Mouse (Mus musculus) forebrain, embryonic 10.5 days (tissue): ENCODE measurements around the gene Fam135a. TPM values are rescaled to one million over a fixed set of nuclear protein-coding genes. Genes with fewer than 3 reads are reported as not detected.

Experiments used
- DNase-seq: peaks from one replicate; pipeline ENCODE4 v3.0.0-alpha.2; 2017; ENCODE audit warnings: low spot score; ENCODE audit errors: extremely low spot score
- H3K27ac ChIP-seq: fragments of 300-500 bp; sonication (generic); 2 replicates; pipeline ENCODE4 v1.5.1; 2016; ENCODE audit warnings: mild to moderate bottlenecking
- H3K27me3 ChIP-seq: fragments of 300-500 bp; sonication (generic); 2 replicates; pipeline ENCODE4 v1.6.1; 2016; ENCODE audit warnings: mild to moderate bottlenecking; ENCODE audit not compliant: poor library complexity, severe bottlenecking
- H3K36me3 ChIP-seq: fragments of 300-500 bp; sonication (generic); replicated peaks from 2 replicates; pipeline ENCODE4 v1.6.1; 2016; ENCODE audit warnings: mild to moderate bottlenecking, moderate library complexity
- H3K4me1 ChIP-seq: fragments of 300-500 bp; sonication (generic); 2 replicates; pipeline ENCODE4 v1.6.1; 2016
- H3K4me3 ChIP-seq: fragments of 300-500 bp; sonication (generic); 2 replicates; pipeline ENCODE4 v1.5.1; 2016; ENCODE audit warnings: mild to moderate bottlenecking, moderate library complexity
- H3K9me3 ChIP-seq: fragments of 300-500 bp; sonication (generic); 2 replicates; pipeline ENCODE4 v1.6.1; 2016; ENCODE audit warnings: mild to moderate bottlenecking, moderate library complexity
- WGBS: fragments of 180-500 bp; shearing (Covaris S2); methylation state at CpG from one replicate; pipeline ENCODE4 v1.1.7; 2016; 5-methylcytosine and 5-hydroxymethylcytosine counted together
- polyA plus RNA-seq: library from polyadenylated mRNA; unstranded; fragments of >200 nt; fragmentation: Nextera tagmentation; extraction: Ambion mirVana; gene quantifications from 2 replicates; pipeline ENCODE4 v1.2.1, GENCODE M21; 2016

Fam135a gene
- polyA plus RNA-seq, 1 experiment from 2014 or later: 41.1 TPM

- H3K36me3 ChIP-seq: peaks cover 29% of the 10 kb centered on the region
- H3K9me3 ChIP-seq: no peaks in the 10 kb centered on the region
- H3K4me3 ChIP-seq: no peak overlapping the region
- H3K4me1 ChIP-seq: 0 out of 2 replicates have a peak, but pooled peaks cover 3% of the 10 kb centered on the region
- no peak overlapping the region for H3K27ac ChIP-seq
- WGBS: 80% methylated on average over 5 of the region's 5 CpGs
- no peaks in the 10 kb centered on the region for H3K27me3 ChIP-seq
- DNase-seq: no peak
Measured at GRCm38 (mm10) chr1:24045627-24046026, 54.5 kb downstream of the Fam135a start.

GRCm38 (mm10) chr1:24043007-24043406 is 57.1 kb downstream of the Fam135a start:
- 65% methylated on average over 5 of the region's 5 CpGs for WGBS
- no peaks in the 10 kb centered on the region for H3K27me3 ChIP-seq
- no peaks in the 10 kb centered on the region for H3K9me3 ChIP-seq
- DNase-seq: no peak
- H3K4me1 ChIP-seq: 0 out of 2 replicates have a peak, but pooled peaks cover 3% of the 10 kb centered on the region
- H3K36me3 ChIP-seq: peaks cover 30% of the 10 kb centered on the region
- no peak overlapping the region for H3K4me3 ChIP-seq
- H3K27ac ChIP-seq: no peak overlapping the region

- WGBS: 84% methylated on average over 2 of the region's 2 CpGs
- Histone ChIP-seq H3K4me3 (no peak overlapping the region), H3K4me1 (no peaks in the 10 kb centered on the region), H3K27me3 (no peaks in the 10 kb centered on the region), H3K36me3 (peaks cover 35% of the 10 kb centered on the region), H3K9me3 (no peaks in the 10 kb centered on the region), H3K27ac (no peak overlapping the region)
- DNase-seq: no peak
Measured at GRCm38 (mm10) chr1:24033759-24034423, 66.2 kb downstream of the Fam135a start.

GRCm38 (mm10) chr1:24010821-24011220 is 89.3 kb downstream of the Fam135a start:
- Histone ChIP-seq H3K4me3 (no peak overlapping the region), H3K27ac (no peak overlapping the region), H3K36me3 (peaks cover 29% of the 10 kb centered on the region), H3K4me1 (no peaks in the 10 kb centered on the region), H3K27me3 (no peaks in the 10 kb centered on the region), H3K9me3 (no peaks in the 10 kb centered on the region)
- no peak for DNase-seq
- WGBS: 94% methylated on average over 6 of the region's 6 CpGs

- Histone ChIP-seq H3K36me3 (peaks cover 28% of the 10 kb centered on the region), H3K4me3 (no peak overlapping the region), H3K27me3 (no peaks in the 10 kb centered on the region), H3K9me3 (no peaks in the 10 kb centered on the region), H3K4me1 (no peaks in the 10 kb centered on the region), H3K27ac (no peak overlapping the region)
- 96% methylated on average over 6 of the region's 6 CpGs for WGBS
- no peak for DNase-seq
Measured at GRCm38 (mm10) chr1:24010016-24010415, 90.1 kb downstream of the Fam135a start.

GRCm38 (mm10) chr1:24007621-24008020 is 92.5 kb downstream of the Fam135a start:
- WGBS: 91% methylated on average over 8 of the region's 8 CpGs
- H3K9me3 ChIP-seq: no peaks in the 10 kb centered on the region

GRCm38 (mm10) chr1:24005070-24005804 is 94.9 kb downstream of the Fam135a start, which contains the start of gene Sdhaf4:
Sdhaf4 (minus strand) TSS chr1:24005656.
- Histone ChIP-seq H3K4me3 (peak within 1 kb of the TSS; percentile 74), H3K36me3 (peaks cover 30% of the 10 kb centered on the region), H3K27ac (peak within 1 kb of the TSS; percentile 92), H3K4me1 (peaks cover 8% of the 10 kb centered on the region), H3K9me3 (no peaks in the 10 kb centered on the region), H3K27me3 (no peaks in the 10 kb centered on the region)
- peak; percentile 88 for DNase-seq
- WGBS: 2% methylated on average over 47 of the region's 47 CpGs

More at GRCm38 (mm10) chr1:24007621-24008020, 92.5 kb downstream of the Fam135a start:
- peaks cover 8% of the 10 kb centered on the region for H3K4me1 ChIP-seq
- no peak for DNase-seq
- H3K4me3 ChIP-seq: no peak overlapping the region
- H3K27ac ChIP-seq: no peak overlapping the region
- H3K36me3 ChIP-seq: peaks cover 12% of the 10 kb centered on the region
- no peaks in the 10 kb centered on the region for H3K27me3 ChIP-seq

GRCm38 (mm10) chr1:23999318-23999717 is 100.8 kb downstream of the Fam135a start:
- 95% methylated on average over 5 of the region's 5 CpGs for WGBS

GRCm38 (mm10) chr1:23998866-23999265 is 101.3 kb downstream of the Fam135a start:
- H3K9me3 ChIP-seq: no peaks in the 10 kb centered on the region
- 98% methylated on average over 7 of the region's 7 CpGs for WGBS
- H3K27me3 ChIP-seq: no peaks in the 10 kb centered on the region
- no peak for DNase-seq
- no peak overlapping the region for H3K27ac ChIP-seq
- peaks cover 71% of the 10 kb centered on the region for H3K36me3 ChIP-seq
- H3K4me3 ChIP-seq: no peak overlapping the region
- no peaks in the 10 kb centered on the region for H3K4me1 ChIP-seq

More at GRCm38 (mm10) chr1:23999318-23999717, 100.8 kb downstream of the Fam135a start:
- H3K36me3 ChIP-seq: peaks cover 71% of the 10 kb centered on the region
- no peak overlapping the region for H3K27ac ChIP-seq
- no peak for DNase-seq
- H3K4me3 ChIP-seq: no peak overlapping the region
- no peaks in the 10 kb centered on the region for H3K9me3 ChIP-seq
- peaks cover 2% of the 10 kb centered on the region for H3K4me1 ChIP-seq
- H3K27me3 ChIP-seq: no peaks in the 10 kb centered on the region

- DNase-seq: no peak
- Histone ChIP-seq H3K9me3 (no peaks in the 10 kb centered on the region), H3K36me3 (peaks cover 71% of the 10 kb centered on the region), H3K27ac (no peak overlapping the region), H3K4me3 (no peak overlapping the region), H3K27me3 (no peaks in the 10 kb centered on the region), H3K4me1 (no peaks in the 10 kb centered on the region)
- WGBS: 92% methylated on average over 7 of the region's 7 CpGs
Measured at GRCm38 (mm10) chr1:23998120-23998810, 101.9 kb downstream of the Fam135a start.

- Histone ChIP-seq H3K27me3 (no peaks in the 10 kb centered on the region), H3K27ac (no peak overlapping the region), H3K36me3 (peaks cover 65% of the 10 kb centered on the region), H3K4me3 (no peak overlapping the region), H3K9me3 (no peaks in the 10 kb centered on the region), H3K4me1 (no peaks in the 10 kb centered on the region)
- WGBS: 89% methylated on average over 3 of the region's 3 CpGs
- no peak for DNase-seq
Measured at GRCm38 (mm10) chr1:23997493-23997892, 102.6 kb downstream of the Fam135a start.

- H3K9me3 ChIP-seq: no peaks in the 10 kb centered on the region
- no peaks in the 10 kb centered on the region for H3K27me3 ChIP-seq
- DNase-seq: no peak
- H3K27ac ChIP-seq: no peak overlapping the region
- peaks cover 46% of the 10 kb centered on the region for H3K36me3 ChIP-seq
- no peak overlapping the region for H3K4me3 ChIP-seq
- H3K4me1 ChIP-seq: no peaks in the 10 kb centered on the region
- WGBS: 94% methylated on average over 4 of the region's 4 CpGs
Measured at GRCm38 (mm10) chr1:23995420-23995819, 104.7 kb downstream of the Fam135a start.
